Comparison of ENCODE assay signal across 26 mouse cellular contexts in genomic region chr1:40423892-40424291, GRCm38 (mm10). TPM values are rescaled to one million over a fixed set of nuclear protein-coding genes. Genes with fewer than 3 reads are reported as not detected.
DNase-seq lines count a peak whose midpoint lies in the region; ATAC-seq and TF ChIP-seq lines count a peak whose summit lies in the region.
"Had no signal": no experiment of that assay in that cellular context is flagged by ENCODE, and none has a peak within 500 bp of the region (broad histone marks: within the 10 kb centered on the region; RNA-seq: fewer than 3 reads in every experiment).

No protein-coding gene starts in this region.

- no peak for TF ChIP-seq CTCF in MEL (IDR thresholded peaks at IDR 0.05 in 2 of 3, conservative IDR thresholded peaks at IDR 0.05 in 1 of 3; ENCODE audit: control insufficient read depth in 1 of 3, insufficient read depth in 1 of 3, low read depth in 2 of 3, low read length in 3 of 3, poor library complexity in 1 of 3, severe bottlenecking in 1 of 3)

- TF ChIP-seq POLR2A in MEL (IDR thresholded peaks at IDR 0.05; ENCODE audit: control insufficient read depth in 1 of 2, insufficient read depth in 1 of 2, low read depth in 1 of 2, low read length in 2 of 2, poor library complexity in 1 of 2) = no peak

- peaks cover 20 to 25% of the 10 kb centered on the region in 2 experiments for H3K4me1 ChIP-seq in MEL (ENCODE audit: control insufficient read depth in 1 of 2, insufficient read depth in 2 of 2, low read length in 2 of 2)
- no peaks in the 10 kb centered on the region for H3K4me1 ChIP-seq in intestine, embryonic 16.5 days (ENCODE audit: control insufficient read depth, insufficient read depth, low read length)
- H3K4me1 ChIP-seq: embryonic facial prominence, embryonic 13.5 days; embryonic facial prominence, embryonic 15.5 days; forebrain, embryonic 10.5 days; forebrain, embryonic 12.5 days had no signal

- no peak for DNase-seq in MEL (ENCODE audit: low read depth, low spot score)
- peak; percentile 32 for DNase-seq in large intestine, adult 2 months (ENCODE audit: low read depth, low spot score)
- DNase-seq in adrenal gland, adult 8-10 months = no peak
- DNase-seq in urinary bladder, adult 2 months (ENCODE audit: low spot score) = no peak
- DNase-seq: adrenal gland, postnatal 10 days; adrenal gland, postnatal 25 days; cerebellum, adult 11 months; cerebellum, adult 18-20 months; cerebellum, adult 8-10 months; cerebellum, adult 9-11 months; cerebellum, postnatal 14 days; cerebellum, postnatal 36 days; embryo, embryonic 11 days had no signal

- ATAC-seq in intestine, embryonic 16.5 days = peak; percentile 71; the same call in 1 of the 2 replicates
- ATAC-seq: activated CD4-positive, CD25-positive, alpha-beta regulatory T cell, adult 4 months; forebrain, embryonic 14.5 days; forebrain, embryonic 16.5 days; Patski had no signal

- no peak for TF ChIP-seq RAD21 in MEL (IDR thresholded peaks at IDR 0.05; ENCODE audit: low read depth, low read length)

- H3K79me2 ChIP-seq in MEL (ENCODE audit: control insufficient read depth, insufficient read depth, low read length, poor library complexity) = no peaks in the 10 kb centered on the region

- WGBS in intestine, embryonic 16.5 days = 75% methylated on average over 6 of the region's 6 CpGs
- WGBS in large intestine, adult 2 months = 51% methylated on average over 6 of the region's 6 CpGs

- no peaks in the 10 kb centered on the region for H3K9me3 ChIP-seq in MEL (replicated peaks; ENCODE audit: insufficient read depth, low read length)
- no peaks in the 10 kb centered on the region for H3K9me3 ChIP-seq in intestine, embryonic 16.5 days (ENCODE audit: control insufficient read depth, low read length)
- H3K9me3 ChIP-seq: embryonic facial prominence, embryonic 13.5 days; embryonic facial prominence, embryonic 15.5 days; forebrain, embryonic 10.5 days; forebrain, embryonic 12.5 days had no signal

- H3K4me3 ChIP-seq in MEL (ENCODE audit: control insufficient read depth in 1 of 2, insufficient read depth in 1 of 2, low read depth in 2 of 2, low read length in 2 of 2) = no peak overlapping the region
- H3K4me3 ChIP-seq in intestine, embryonic 16.5 days (ENCODE audit: low read length) = no peak overlapping the region
- H3K4me3 ChIP-seq: embryonic facial prominence, embryonic 13.5 days; embryonic facial prominence, embryonic 15.5 days; erythroblast, embryonic 14.5 days; forebrain, embryonic 10.5 days; forebrain, embryonic 12.5 days had no signal

- peak overlapping the region; percentile 16; the same call in 1 of the 2 replicates for H3K27ac ChIP-seq in MEL (ENCODE audit: control insufficient read depth, low read depth, low read length)
- no peak overlapping the region for H3K27ac ChIP-seq in intestine, embryonic 16.5 days (ENCODE audit: low read length)
- H3K27ac ChIP-seq: embryonic facial prominence, embryonic 13.5 days; embryonic facial prominence, embryonic 15.5 days; forebrain, embryonic 10.5 days; forebrain, embryonic 12.5 days had no signal

- no peak overlapping the region for H3K4me2 ChIP-seq in intestine, embryonic 16.5 days (ENCODE audit: low read depth, low read length)
- H3K4me2 ChIP-seq: embryonic facial prominence, embryonic 13.5 days; embryonic facial prominence, embryonic 15.5 days; forebrain, embryonic 12.5 days had no signal

- no peak overlapping the region for H3K9ac ChIP-seq in MEL (ENCODE audit: control insufficient read depth, low read depth, low read length, poor library complexity, severe bottlenecking)
- no peak overlapping the region for H3K9ac ChIP-seq in intestine, embryonic 16.5 days (ENCODE audit: low read depth, low read length)
- H3K9ac ChIP-seq: embryonic facial prominence, embryonic 13.5 days; embryonic facial prominence, embryonic 15.5 days; forebrain, embryonic 12.5 days had no signal

- peaks cover 0 to 36% of the 10 kb centered on the region in 2 experiments; a peak in 2 of 4 replicates for H3K36me3 ChIP-seq in MEL (ENCODE audit: control insufficient read depth in 1 of 2, insufficient read depth in 2 of 2, low read length in 2 of 2)
- no peaks in the 10 kb centered on the region for H3K36me3 ChIP-seq in intestine, embryonic 16.5 days (ENCODE audit: control insufficient read depth, insufficient read depth, low read length)
- H3K36me3 ChIP-seq: embryonic facial prominence, embryonic 13.5 days; embryonic facial prominence, embryonic 15.5 days; forebrain, embryonic 10.5 days; forebrain, embryonic 12.5 days had no signal

- no peaks in the 10 kb centered on the region for H3K27me3 ChIP-seq in MEL (ENCODE audit: control insufficient read depth in 1 of 2, insufficient read depth in 2 of 2, low read length in 2 of 2)
- no peaks in the 10 kb centered on the region for H3K27me3 ChIP-seq in intestine, embryonic 16.5 days (replicated peaks; ENCODE audit: control insufficient read depth, insufficient read depth, low read length)
- H3K27me3 ChIP-seq: embryonic facial prominence, embryonic 13.5 days; embryonic facial prominence, embryonic 15.5 days; forebrain, embryonic 12.5 days; Patski had no signal

- peak in 1 of 2 experiments; percentile 12; a peak in 1 of 4 replicates for TF ChIP-seq EP300 in MEL (IDR thresholded peaks at IDR 0.05; ENCODE audit: low read depth in 1 of 2, low read length in 2 of 2)

TF ChIP-seq in MEL, 35 proteins besides CTCF, POLR2A, EP300 and RAD21:
- TF ChIP-seq TCF12 (IDR thresholded peaks at IDR 0.05; ENCODE audit: low read depth, low read length) = 0 out of 2 replicates have a peak, but pooled peaks have one; percentile 24
- TF ChIP-seq USF1 (IDR thresholded peaks at IDR 0.05; ENCODE audit: low read depth, low read length) = 0 out of 2 replicates have a peak, but pooled peaks have one; percentile 15
- no peak for TF ChIP-seq GABPA (IDR thresholded peaks at IDR 0.05; ENCODE audit: low read depth, low read length)
- no peak for TF ChIP-seq POLR2AphosphoS2 (IDR thresholded peaks at IDR 0.05; ENCODE audit: low read length)
- peak; percentile 39; the same call in 1 of the 2 replicates for TF ChIP-seq GATA1 (IDR thresholded peaks at IDR 0.05; ENCODE audit: low read depth, low read length)

RNA-seq across cellular contexts. Expression of gene Il1rl1, which starts 5.5 kb away (rescaled TPM):
- total RNA-seq in MEL (2012; rRNA removed) = 50.4 and 68.4 TPM in 2 replicates
- 10 to 100 TPM in 1 of 2 experiments, not detected in 1; 44.4 TPM for polyA plus RNA-seq in MEL (2012; ENCODE audit: insufficient read depth in 1 of 2, insufficient read length in 2 of 2, low read depth in 1 of 2, low replicate concordance in 2 of 2, missing spikeins in 1 of 2)
- 0.42 and 0.48 TPM in 2 replicates for polyA plus RNA-seq in intestine, embryonic 16.5 days (2015; fragmentation: Nextera tagmentation; extraction: Ambion mirVana)
- polyA plus RNA-seq in large intestine, adult 2 months (2012; rRNA removed) = 2.1 and 4.7 TPM in 2 replicates
- total RNA-seq in adrenal gland, adult 8-10 months (2022) = 1 to 10 TPM in 2 of 4 experiments, under 1 TPM in 2; 0.38 to 1.5 (median 0.82) TPM
- polyA plus RNA-seq in urinary bladder, adult 2 months (2012; rRNA removed) = 1.6 and 1.8 TPM in 2 replicates
- total RNA-seq: ES-E14 had no signal
- polyA plus RNA-seq: embryonic facial prominence, embryonic 11.5 days; forebrain, embryonic 10.5 days; forebrain, embryonic 12.5 days; forebrain, embryonic 14.5 days had no signal

RNA-seq across cellular contexts. Expression of gene Il18r1, which starts 41.5 kb away (rescaled TPM):
- 0.08 TPM in 1 of 2 replicates, not detected in the other for total RNA-seq in MEL (2012; rRNA removed)
- polyA plus RNA-seq in MEL (2012; ENCODE audit: insufficient read depth in 1 of 2, insufficient read length in 2 of 2, low read depth in 1 of 2, low replicate concordance in 2 of 2, missing spikeins in 1 of 2) = under 1 TPM in 1 of 2 experiments, not detected in 1; 0.10 TPM
- polyA plus RNA-seq in intestine, embryonic 16.5 days (2015; fragmentation: Nextera tagmentation; extraction: Ambion mirVana) = 0.45 and 0.51 TPM in 2 replicates
- 0.52 and 1.1 TPM in 2 replicates for polyA plus RNA-seq in large intestine, adult 2 months (2012; rRNA removed)
- under 1 TPM; 0.08 to 0.43 (median 0.32) TPM for total RNA-seq in adrenal gland, adult 8-10 months (2022)
- 4.3 and 5.3 TPM in 2 replicates for polyA plus RNA-seq in urinary bladder, adult 2 months (2012; rRNA removed)
- total RNA-seq: adrenal gland, postnatal 25 days; ES-E14 had no signal
- polyA plus RNA-seq: C2C12; embryonic facial prominence, embryonic 11.5 days; embryonic facial prominence, embryonic 13.5 days; erythroblast, embryonic 14.5 days; forebrain, embryonic 10.5 days; forebrain, embryonic 12.5 days; forebrain, embryonic 14.5 days; forebrain, embryonic 16.5 days; Patski had no signal
